Mouse (Mus musculus) adrenal gland, postnatal 4 days (tissue): ENCODE measurements around the gene Gm11541. TPM values are rescaled to one million over a fixed set of nuclear protein-coding genes. Genes with fewer than 3 reads are reported as not detected.

Experiments
- DNase-seq, 2 experiments: peaks; one replicate each; pipeline ENCODE4 v3.0.0; 2021 to 2022; ENCODE audit warnings: low spot score in 2 of 2, mixed read lengths in 2 of 2
- long read RNA-seq, 2 experiments: library from polyadenylated mRNA; stranded (forward); transcript quantifications; one replicate each; pipeline ENCODE4 v2.0.0; 2021
- total RNA-seq, 2 experiments: library from RNA; stranded (reverse); gene quantifications; 2 replicates each; pipeline ENCODE4 v1.2.3; 2021

Gene Gm11541
- total RNA-seq: under 1 TPM; 0.22 to 0.37 TPM
- long read RNA-seq, experiment 1: 0 reads
- long read RNA-seq, experiment 2, partial matches to known transcripts: 0 of 2 reads
- long read RNA-seq, experiment 2, other reads (novel, unspliced or antisense): 2 of 2 reads

- no peak for DNase-seq
Observed at GRCm38 (mm10) chr11:94704472-94704871, at the start of gene Gm11541. Gene Gm11541 (minus strand): TSS chr11:94704499.

GRCm38 (mm10) chr11:94752946-94753713 is 48.8 kb upstream of the Gm11541 start:
- DNase-seq: no peak

- DNase-seq: no peak
Observed at GRCm38 (mm10) chr11:94741732-94742272, 37.5 kb upstream of the Gm11541 start, which contains the start of gene Cdc34b. Gene Cdc34b (plus strand): TSS chr11:94741782.

GRCm38 (mm10) chr11:94735746-94736145 is 31.4 kb upstream of the Gm11541 start:
- DNase-seq: no peak

- peak in 1 of 2 experiments; percentile 14 for DNase-seq
Observed at GRCm38 (mm10) chr11:94732773-94733172, 28.5 kb upstream of the Gm11541 start.

- DNase-seq: no peak
Observed at GRCm38 (mm10) chr11:94731229-94731628, 26.9 kb upstream of the Gm11541 start.

- peak in 1 of 2 experiments; percentile 55 for DNase-seq
Observed at GRCm38 (mm10) chr11:94730261-94730660, 26.0 kb upstream of the Gm11541 start.

GRCm38 (mm10) chr11:94729565-94729964 is 25.3 kb upstream of the Gm11541 start:
- DNase-seq: no peak

GRCm38 (mm10) chr11:94728545-94728944 is 24.2 kb upstream of the Gm11541 start:
- DNase-seq: no peak

- DNase-seq: no peak
Observed at GRCm38 (mm10) chr11:94727306-94727705, 23.0 kb upstream of the Gm11541 start.

GRCm38 (mm10) chr11:94719216-94719615 is 14.9 kb upstream of the Gm11541 start:
- no peak for DNase-seq

GRCm38 (mm10) chr11:94718113-94718909 is 14.0 kb upstream of the Gm11541 start:
- DNase-seq: no peak

GRCm38 (mm10) chr11:94717239-94717638 is 12.9 kb upstream of the Gm11541 start:
- no peak for DNase-seq

- peak in 1 of 2 experiments; percentile 29 for DNase-seq
Observed at GRCm38 (mm10) chr11:94716754-94717153, 12.5 kb upstream of the Gm11541 start.

- no peak for DNase-seq
Observed at GRCm38 (mm10) chr11:94715622-94716021, 11.3 kb upstream of the Gm11541 start.

GRCm38 (mm10) chr11:94713246-94713860 is 9.1 kb upstream of the Gm11541 start:
- no peak for DNase-seq

- no peak for DNase-seq
Observed at GRCm38 (mm10) chr11:94704020-94704419, 279 bp downstream of the Gm11541 start.

- DNase-seq: no peak
Observed at GRCm38 (mm10) chr11:94702216-94702610, 2.1 kb downstream of the Gm11541 start.

GRCm38 (mm10) chr11:94701401-94702215 is 2.7 kb downstream of the Gm11541 start:
- DNase-seq: no peak

GRCm38 (mm10) chr11:94699399-94699798 is 4.9 kb downstream of the Gm11541 start:
- no peak for DNase-seq
